Mouse (Mus musculus): ENCODE results near the gene Psme4.

- TF ChIP-seq CTCF (IDR thresholded peaks at IDR 0.05; ENCODE audit: control insufficient read depth, insufficient read depth, insufficient replicate concordance, low read depth, low read length) (no peak), POLR2A (IDR thresholded peaks at IDR 0.05; ENCODE audit: control insufficient read depth, low read depth, low read length) (no peak)
Measured at GRCm38 (mm10) chr11:30761381-30761780, 10.1 kb upstream of the Psme4 start.
